Mouse (Mus musculus): ENCODE results near the gene Lmx1b.

GRCm38 (mm10) chr2:33581866-33582265 is 58.4 kb downstream of the Lmx1b start:
- TF ChIP-seq CTCF (conservative IDR thresholded peaks at IDR 0.05; ENCODE audit: insufficient read depth, insufficient read length, low read depth, low read length) (no peak), POLR2A (IDR thresholded peaks at IDR 0.05; ENCODE audit: low read depth, low read length) (no peak)
